Mouse (Mus musculus) lung, adult 2 months (tissue): Measurements from ENCODE around the gene Stx12.

Source experiments
- CTCF ChIP-seq: fragments of 200-500 bp; IDR thresholded peaks from 2 replicates; pipeline ENCODE4 v1.5.1; 2011; ENCODE audit warnings: mild to moderate bottlenecking, low read length, control low read depth; ENCODE audit not compliant: insufficient read depth
- POLR2A ChIP-seq: fragments of 200-500 bp; IDR thresholded peaks from 2 replicates; pipeline ENCODE4 v1.6.1; 2011; ENCODE audit warnings: low read depth, mild to moderate bottlenecking, control low read depth, low read length, borderline replicate concordance; ENCODE audit errors: extremely low read depth

DNA sequence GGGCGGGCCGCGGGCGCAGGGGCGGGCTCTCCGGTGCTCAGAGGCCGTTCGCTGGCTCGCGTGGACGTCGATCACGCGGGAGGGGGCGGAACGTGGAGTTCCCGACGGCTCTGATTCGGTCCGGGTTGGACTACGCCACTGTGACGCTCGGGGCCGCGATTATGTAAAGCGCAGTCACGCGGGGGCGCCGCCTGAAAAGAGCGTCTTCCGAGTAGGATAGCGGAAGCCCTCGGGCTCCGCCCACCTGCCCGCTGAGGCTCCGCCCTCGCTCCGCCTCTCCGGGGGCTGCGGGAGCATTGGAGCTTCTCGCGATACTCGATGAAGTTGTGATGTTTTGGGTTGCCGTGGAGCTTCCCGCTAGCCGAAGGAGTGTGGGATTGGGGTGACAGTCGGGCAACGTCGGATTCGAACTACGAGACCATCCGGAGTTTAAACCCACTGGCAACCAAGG, 38.3 kb upstream of the Stx12 start, which contains the start of gene Fam76a:
- TF ChIP-seq POLR2A, result peak; percentile 96; the same call in 1 of the 2 replicates
- no peak for TF ChIP-seq CTCF
